Mouse (Mus musculus): ENCODE data around the gene Tbc1d9.

The Tbc1d9 gene

DNA sequence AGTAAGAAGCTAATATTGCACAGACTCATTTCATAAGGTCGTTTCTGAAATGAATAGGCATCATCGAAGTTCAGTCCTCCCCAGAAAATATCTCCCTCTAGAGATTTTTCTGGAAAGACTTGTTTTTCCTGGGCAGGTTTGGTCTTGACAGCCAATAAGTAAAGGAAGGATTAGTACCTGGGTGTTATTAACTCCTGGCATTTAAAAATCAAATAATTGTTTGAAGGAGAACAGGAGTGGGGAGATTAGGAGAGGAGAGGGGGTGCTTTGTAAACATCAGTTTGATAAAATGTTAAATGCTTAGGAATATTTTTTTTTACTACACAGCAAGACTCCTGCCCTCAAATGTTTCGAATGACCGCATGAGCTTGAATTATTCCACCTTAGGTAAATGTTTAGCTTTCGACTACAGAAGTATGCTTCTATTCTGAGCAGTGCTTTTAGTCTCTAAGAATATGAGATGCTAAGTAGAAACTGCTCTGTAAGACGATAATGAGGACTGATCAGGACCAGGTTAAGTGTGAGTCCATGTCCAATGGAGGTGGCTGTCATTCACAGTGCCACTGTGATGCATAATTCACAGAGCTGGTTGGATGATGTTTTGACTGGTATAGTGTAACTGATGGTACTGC is 16.8 kb downstream of the Tbc1d9 start:
- no peak for DNase-seq

GRCm38 (mm10) chr8:83182784-83183183 is 17.6 kb downstream of the Tbc1d9 start:
- DNase-seq: no peak

GRCm38 (mm10) chr8:83186376-83186775 is 21.2 kb downstream of the Tbc1d9 start:
- no peak for DNase-seq

- DNase-seq: no peak
Observed at GRCm38 (mm10) chr8:83187363-83187962, 22.3 kb downstream of the Tbc1d9 start.

- no peak for DNase-seq
Observed at GRCm38 (mm10) chr8:83189538-83190095, 24.5 kb downstream of the Tbc1d9 start.

GRCm38 (mm10) chr8:83196088-83196487 is 30.9 kb downstream of the Tbc1d9 start:
- no peak for DNase-seq

- DNase-seq: no peak
Observed at GRCm38 (mm10) chr8:83199715-83200114, 34.6 kb downstream of the Tbc1d9 start.

- no peak for DNase-seq
Observed at GRCm38 (mm10) chr8:83200191-83201177, 35.3 kb downstream of the Tbc1d9 start.

DNA sequence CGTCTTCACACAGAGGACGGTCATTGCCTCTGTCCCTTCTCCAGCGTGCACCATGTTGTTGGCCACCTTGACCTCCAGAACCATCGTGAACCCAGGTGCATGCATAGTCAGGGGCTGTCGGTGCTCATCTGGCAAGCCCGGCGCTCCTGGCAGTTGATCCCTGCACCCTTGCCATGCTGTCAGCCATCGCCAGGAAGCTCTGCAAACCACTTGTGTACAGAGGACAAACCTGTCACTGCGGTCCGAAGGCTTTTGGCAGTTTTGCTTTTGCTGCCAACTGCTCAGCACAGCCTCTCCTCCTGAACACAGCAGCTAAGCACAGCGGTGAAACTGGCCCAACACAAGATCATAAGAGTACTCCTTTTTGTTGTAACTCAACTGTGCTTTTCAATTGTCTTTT is 37.8 kb downstream of the Tbc1d9 start:
- no peak for DNase-seq

DNA sequence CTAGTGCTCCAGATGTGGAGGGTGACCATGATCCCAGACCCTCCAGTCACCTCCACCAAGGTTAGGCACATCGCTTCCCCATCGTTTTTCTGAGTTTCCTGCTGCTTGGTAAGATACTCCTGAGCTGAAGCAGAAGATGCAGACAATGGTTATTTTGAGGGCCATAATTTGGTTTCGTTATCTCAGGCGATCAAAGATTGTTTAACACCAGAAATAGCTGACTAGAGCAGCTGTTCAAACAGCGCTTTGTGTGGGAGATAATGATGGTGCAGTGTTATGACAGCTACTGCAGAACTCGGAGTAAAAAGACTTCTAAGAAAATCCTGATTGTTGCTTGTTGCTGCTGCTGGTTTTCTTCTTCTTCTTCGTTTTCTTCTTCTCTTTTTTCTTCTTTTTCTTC is 40.8 kb downstream of the Tbc1d9 start:
- no peak for DNase-seq

- no peak for DNase-seq
Observed at GRCm38 (mm10) chr8:83209581-83209980, 44.4 kb downstream of the Tbc1d9 start.

GRCm38 (mm10) chr8:83210676-83211075 is 45.5 kb downstream of the Tbc1d9 start:
- no peak for DNase-seq

DNA sequence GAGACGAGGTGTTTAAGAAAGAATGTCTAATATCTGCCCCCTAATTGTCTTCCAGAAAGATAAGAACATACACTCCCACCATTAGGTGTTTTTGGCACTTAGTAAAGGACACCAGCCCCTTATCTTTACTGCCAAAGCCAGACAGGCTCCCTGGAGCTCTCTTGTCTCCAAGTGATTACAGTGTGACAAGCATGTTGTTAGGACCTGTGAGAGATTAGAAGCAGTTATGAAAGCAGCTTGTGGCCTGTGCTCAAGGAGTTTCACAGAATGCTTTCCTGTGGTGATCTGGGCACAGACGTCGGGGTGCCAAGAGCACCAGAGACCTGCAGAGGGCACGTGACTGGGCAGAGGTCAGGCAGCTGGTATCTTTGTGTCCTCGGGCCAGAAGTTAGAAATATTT is 49.9 kb downstream of the Tbc1d9 start:
- DNase-seq: peak; percentile 18 to 47

DNA sequence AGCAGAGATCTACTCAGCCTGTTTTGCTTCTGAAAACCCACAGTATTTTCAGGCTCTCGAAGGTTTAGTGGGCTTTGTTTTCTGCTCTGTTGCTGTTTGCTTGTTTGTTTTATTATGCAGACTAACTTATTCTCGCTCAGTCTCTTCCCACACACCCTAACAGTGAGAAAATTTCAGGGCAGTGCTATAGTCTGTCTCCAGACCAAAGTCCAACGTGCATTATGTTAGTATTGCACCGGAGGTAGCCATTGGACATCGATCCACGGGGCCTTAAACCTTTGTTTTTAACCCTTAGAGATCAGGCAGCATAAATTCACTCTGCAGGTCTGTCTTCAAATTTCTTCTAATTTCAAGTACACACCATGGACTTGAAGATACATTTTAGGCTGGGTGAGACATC is 51.4 kb downstream of the Tbc1d9 start:
- DNase-seq: no peak

DNA sequence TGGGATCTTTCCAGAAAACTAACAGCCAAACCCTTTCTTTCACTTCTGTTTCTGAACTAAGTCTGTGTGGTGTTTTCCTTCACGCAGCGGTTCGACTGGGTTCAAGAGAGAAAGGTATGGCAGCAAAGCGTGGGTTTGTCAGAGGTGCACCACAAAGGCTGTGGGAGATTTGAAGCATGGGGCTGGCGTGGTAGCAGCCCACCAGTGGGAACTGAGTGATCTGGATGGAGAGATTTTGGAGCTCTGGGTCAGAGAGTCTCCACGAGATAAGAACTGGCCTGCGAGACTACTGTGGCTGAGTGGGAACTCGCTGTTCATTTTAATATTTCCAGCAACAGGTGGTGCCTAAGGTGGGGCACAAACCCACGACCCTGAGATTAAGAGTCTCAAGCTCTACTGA is 52.0 kb downstream of the Tbc1d9 start:
- no peak for DNase-seq

GRCm38 (mm10) chr8:83217891-83218290 is 52.7 kb downstream of the Tbc1d9 start:
- DNase-seq: no peak

DNA sequence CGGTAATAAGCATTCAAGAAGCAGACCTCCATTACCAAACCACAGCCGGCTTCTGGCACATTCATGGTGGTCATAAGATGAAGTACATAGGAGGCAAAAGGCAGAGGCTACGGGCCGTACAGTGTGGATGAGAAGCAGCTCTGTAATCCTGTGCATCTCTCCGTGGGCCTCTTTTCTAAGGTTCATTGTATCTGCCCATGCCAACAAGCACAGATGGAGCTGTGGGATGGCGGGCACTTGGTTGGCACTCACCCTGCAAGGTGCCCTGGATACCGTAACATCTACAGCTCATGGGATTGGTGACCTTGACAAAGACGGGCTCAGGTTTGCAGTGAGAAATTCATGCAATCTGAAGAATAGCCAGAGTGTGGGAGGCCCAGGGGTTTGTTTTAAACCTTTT is 54.2 kb downstream of the Tbc1d9 start:
- DNase-seq: no peak

DNA sequence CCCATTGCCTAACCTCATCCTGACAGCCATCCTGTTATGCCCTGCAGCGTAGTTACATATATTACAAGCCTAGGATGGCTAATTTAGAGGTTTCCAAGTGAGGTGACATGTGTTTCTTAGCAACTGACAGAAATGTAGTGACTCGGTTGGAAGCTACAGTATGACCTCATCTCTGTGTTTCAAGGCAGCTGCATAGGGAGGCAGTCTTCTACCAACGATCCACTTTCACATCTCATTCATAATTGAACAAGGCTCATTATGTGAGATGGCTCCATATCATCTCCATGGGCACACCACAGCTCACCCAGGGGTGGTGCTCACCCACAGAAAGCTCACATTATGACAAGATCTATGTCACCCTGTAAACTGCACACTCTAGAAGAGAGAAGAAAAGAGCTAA is 55.6 kb downstream of the Tbc1d9 start:
- no peak for DNase-seq

GRCm38 (mm10) chr8:83224754-83225416 is 59.7 kb downstream of the Tbc1d9 start:
- no peak for DNase-seq

GRCm38 (mm10) chr8:83225598-83225997 is 60.4 kb downstream of the Tbc1d9 start:
- no peak for DNase-seq

DNA sequence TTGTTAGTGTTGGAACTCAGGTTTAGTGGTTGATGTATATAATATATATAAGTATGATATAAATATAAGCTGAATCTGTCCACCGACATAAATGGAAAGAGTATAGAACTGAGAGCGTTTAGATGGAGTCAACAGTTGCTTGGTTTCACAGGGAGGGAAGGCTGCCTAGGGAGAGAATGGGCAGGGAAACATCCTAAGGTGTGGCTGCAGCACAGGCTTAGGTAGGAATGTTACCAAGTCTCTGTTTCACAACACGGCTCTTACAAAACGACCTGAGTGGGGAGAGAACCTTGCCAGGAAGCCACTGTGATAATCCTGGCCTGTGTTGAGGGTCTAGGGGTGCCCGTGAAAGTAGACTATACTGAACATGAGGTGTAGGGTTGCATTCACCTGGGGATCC is 62.2 kb downstream of the Tbc1d9 start:
- no peak for DNase-seq

DNA sequence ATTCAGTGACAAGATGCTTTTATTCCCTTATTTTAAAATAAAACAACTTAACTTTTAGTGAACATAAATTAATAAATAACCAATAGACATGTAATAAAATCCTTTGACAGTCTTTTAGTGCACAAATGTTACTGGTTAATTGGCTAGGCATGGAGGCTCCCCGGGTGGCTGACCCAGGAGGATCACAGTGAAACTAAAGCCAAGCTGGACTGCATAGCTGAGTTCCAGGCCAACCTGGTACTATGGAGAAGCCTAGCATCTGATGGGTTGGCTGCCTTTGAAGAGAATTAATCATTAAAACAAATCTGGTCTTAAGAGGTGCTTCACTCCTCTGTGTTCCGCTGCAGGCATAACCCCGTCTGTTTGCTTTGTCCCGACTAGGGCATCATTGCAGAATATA is 67.9 kb downstream of the Tbc1d9 start:
- no peak for DNase-seq

- no peak for DNase-seq
Observed at GRCm38 (mm10) chr8:83239341-83239740, 74.2 kb downstream of the Tbc1d9 start.

Measured in kidney, postnatal 25 days (tissue).